Mouse (Mus musculus): ENCODE data around the gene Dlx2. TPM values are rescaled to one million over a fixed set of nuclear protein-coding genes. Genes with fewer than 3 reads are reported as not detected.

The Dlx2 gene
- total RNA-seq, 4 experiments from 2014 or later, result 4.8 to 8.6 (median 6.8) TPM

DNA sequence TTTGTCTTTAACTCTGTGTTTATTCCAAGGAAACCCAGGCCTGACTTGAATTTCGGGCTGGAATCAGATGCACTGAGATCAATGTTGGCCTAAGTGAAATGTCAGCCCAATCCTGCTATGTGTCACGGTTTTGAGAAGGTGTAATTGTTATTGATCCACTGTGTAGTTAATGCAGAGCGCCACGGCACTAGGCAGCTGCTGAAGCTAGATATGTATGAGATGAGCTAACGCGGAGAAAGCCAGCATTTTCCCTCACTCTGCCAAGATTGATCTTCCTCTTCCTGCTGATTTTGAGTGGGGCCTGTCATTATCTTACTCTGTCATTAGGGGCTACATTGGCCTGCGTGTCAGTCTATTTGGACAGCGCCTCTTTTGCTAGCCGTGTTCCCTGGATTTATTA lies 34.2 kb downstream of the Dlx2 start:
- no peak for DNase-seq (ENCODE audit: low spot score in 2 of 2)

DNA sequence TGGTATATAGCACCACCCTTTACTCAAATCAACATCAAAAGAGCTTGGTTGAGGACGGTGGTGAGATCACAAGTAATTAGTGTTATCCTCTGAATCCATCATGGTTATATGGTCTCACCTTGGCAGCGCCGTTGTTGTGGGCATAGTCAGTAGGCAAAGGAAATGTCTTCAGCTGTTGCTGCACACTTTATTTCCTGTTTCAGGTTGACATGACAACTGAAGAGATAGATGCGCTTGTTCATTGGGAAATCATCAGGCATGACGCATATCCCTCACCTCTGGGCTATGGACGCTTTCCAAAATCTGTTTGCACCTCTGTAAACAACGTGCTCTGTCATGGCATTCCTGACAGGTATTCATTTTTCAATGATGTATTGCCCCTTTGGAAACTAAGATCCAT lies 35.3 kb downstream of the Dlx2 start:
- DNase-seq (ENCODE audit: low spot score in 2 of 2), result no peak

DNA sequence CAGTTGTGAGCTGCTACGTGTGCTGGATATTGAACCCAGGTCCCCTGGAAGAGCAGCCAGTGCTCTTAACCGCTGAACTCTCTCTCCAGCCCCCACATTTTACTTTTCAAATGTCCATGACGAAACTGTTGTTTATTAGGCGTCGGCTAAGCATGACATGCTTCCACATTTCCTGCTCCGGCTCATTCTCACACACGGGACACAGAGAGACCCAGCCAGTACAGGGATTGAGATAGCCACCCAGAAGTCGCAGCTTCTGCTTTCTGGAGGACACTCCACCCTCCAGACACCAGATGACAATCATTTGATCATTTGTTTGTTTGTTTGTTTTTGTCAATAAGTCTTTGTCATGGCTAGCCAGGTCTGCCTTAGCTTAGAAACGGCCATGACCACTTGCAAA lies 41.7 kb downstream of the Dlx2 start:
- DNase-seq (ENCODE audit: low spot score in 2 of 2), result no peak

DNA sequence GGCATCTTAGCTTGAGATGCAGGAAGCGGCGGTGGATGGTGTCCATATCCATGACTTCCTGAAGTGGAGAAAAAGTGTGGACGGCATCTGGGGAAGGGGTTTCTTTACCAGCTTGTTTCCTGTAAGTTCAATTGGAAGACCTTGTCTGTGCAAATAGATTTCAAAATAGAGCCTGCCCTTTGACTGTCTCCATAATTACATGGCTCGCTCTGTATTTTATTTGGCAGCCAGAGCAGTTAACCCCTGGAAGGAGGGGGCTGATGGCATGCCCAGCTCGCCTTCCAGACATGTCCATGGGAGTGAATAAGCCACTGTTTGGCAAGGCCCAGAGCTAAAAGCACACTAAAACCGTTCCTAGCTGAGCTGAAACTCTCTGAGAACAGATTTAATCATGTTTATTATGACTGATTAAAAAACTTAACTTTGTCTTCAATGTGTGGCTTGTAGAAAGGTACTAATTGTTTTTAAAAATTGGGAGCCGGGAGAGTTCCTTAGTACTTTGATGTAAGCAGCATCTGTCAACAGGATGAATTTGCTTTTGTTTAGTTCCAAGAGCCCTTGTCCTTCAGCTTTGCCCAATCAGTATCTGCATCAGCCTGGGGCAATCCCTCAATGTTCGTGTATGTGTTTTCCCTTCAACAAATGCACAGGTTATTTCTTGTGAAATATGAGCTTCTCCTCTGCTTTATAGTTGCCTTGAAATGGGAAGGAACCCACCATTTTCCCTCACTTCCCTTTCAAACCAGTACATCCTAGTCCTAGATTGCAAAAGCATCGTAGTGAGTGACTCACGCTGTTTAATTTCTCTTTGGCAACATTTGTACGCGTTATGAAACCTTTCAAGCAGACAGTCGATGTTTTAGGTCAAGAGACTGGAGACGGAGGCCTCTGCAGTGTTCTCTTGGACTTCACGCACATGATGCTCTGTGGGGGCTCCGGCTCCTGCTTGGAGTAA lies 47.0 kb downstream of the Dlx2 start:
- no peak for DNase-seq (ENCODE audit: low spot score in 2 of 2)

DNA sequence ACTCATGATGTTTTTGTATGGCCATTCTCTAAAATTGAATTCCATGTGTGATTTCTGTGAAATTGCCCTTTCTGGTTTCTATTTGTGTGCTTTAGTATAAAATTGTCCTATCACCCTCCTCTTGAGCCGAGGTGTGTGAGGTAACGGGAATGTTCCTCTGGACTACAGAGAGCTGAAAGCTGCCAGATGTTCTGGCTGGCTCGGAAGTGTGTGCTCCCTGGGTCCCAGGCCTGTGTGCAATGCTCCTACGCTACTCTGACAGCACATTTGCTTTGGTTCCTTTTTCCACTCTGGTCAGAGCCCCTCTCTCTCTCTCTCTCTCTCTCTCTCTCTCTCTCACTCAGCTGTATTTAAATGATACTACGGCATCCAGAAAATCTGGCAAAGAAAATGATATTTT lies 49.4 kb downstream of the Dlx2 start:
- no peak for DNase-seq (ENCODE audit: low spot score in 2 of 2)

DNA sequence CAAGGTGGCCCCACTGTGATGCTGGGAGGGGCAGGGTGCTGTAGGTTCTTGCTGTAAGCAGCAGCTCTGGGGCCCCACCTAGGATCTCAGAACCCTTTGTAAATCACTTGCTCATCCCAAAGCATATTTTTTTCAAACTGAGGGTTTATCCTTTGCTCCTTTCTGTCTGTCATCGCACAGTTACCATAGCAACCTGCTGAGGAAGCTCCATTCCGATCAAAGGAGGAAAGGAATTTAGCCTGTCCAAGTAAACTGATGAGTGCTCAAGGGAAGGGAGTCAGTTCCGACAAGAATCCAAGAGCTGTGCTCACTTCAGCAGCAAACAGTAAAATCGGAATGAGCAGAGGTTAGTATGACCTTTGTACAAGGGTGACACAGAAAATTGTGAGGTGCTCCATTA lies 51.6 kb downstream of the Dlx2 start:
- DNase-seq (ENCODE audit: low spot score in 2 of 2), result no peak

DNA sequence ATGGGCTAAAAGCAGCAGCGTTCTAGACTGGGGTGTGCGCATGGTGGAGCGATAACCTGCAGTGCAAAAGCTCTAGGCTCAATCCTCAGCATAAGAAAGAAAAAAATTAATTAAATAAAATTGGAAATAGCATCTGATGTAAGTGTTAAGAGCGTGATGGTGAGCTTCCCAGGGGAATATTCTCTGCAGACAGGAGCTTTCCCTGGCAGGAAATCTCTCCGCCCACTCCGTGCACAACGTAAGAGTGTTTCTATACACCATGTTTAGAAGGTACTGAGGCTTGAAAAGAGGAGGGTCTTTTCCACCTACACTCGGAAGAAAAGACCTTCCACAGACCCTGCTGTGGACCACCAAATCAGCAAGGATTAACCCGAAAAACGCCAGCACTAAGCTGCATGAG lies 52.1 kb downstream of the Dlx2 start:
- peak in 1 of 2 experiments; percentile 13 for DNase-seq (ENCODE audit: low spot score in 2 of 2)

Other genes starting within 250 kb of the Dlx2 start
- 100 to 1,000 TPM; 155 to 175 (median 167) TPM for gene Slc25a12, start 179.0 kb downstream of the Dlx2 start, total RNA-seq (2022)
- gene Hat1, start 157.8 kb downstream of the Dlx2 start, total RNA-seq (2022), result 10 to 100 TPM; 20.0 to 20.8 (median 20.6) TPM
- gene Metap1d, start 93.5 kb downstream of the Dlx2 start, total RNA-seq (2022), result 10 to 100 TPM; 15.4 to 20.3 (median 19.7) TPM
- 10 to 100 TPM; 17.8 to 23.6 (median 19.4) TPM for gene Dlx1, start 18.6 kb downstream of the Dlx2 start, total RNA-seq (2022)
- gene Itga6, start 198.9 kb upstream of the Dlx2 start, total RNA-seq (2022), result 10 to 100 TPM; 25.3 to 30.3 (median 28.1) TPM

All from left cerebral cortex, adult 8-10 months (tissue).